Mouse (Mus musculus): ENCODE measurements around the gene Zfp46.

DNA sequence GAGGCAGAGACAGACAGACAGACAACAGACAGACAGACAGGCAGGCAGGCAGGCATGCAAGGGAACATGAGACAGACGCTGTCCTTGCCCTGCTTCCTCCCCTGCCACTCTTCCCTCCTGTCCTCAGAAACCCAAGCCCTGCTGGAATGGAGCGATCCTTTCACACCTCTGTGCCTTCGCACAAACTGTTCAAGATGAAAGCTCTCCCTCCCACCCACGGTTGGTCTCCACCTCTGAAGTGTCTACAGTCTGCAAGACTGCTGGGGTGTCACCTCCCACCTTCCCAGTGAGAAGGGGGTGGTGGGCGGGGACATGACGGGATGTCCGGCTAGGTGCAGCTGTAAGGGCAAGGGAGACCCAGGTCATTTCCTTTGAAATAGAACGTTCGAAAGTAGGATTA, 2.9 kb upstream of the Zfp46 start:
- no peak for TF ChIP-seq EP300 (IDR thresholded peaks at IDR 0.05; ENCODE audit: low read depth)
- TF ChIP-seq CTCF (IDR thresholded peaks at IDR 0.05; ENCODE audit: low read depth) = no peak

All from liver, postnatal 0 days (tissue).